18 mouse cellular contexts compared by ENCODE assay signal in the genomic region with DNA sequence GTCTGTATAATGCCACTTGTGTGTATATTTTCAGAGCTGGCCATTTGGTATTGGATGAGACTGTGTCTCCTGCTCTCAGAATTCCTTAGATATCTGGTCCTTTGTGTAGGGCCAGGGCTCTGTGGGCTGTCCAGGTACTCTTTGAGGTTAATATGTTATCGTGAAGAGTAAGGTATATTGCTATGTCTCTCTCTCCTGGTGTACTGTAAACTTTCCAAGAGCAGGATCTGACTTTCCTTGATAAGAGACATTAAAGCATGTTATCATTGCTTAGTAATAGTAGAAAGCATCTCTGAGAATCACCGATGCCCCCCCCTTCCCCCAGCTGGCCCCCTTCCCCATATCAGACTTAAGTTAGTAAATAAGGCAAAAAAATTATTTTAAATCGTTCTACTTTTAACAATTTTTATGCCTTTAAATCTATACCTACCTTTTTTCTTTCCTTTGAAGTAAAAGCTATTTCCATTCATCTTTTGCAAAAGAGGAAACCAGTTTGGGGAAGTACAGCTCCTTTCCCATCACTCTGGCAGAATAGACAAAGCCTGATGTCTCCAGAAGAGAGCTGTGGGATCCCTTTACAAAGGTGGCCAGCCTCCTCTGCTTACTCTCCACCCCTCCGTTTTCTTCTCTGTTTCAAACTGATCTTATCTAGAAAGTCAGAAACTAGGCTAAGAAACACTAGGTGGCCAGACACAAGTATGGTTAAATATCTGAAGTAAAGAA. TPM values are rescaled to one million over a fixed set of nuclear protein-coding genes. Genes with fewer than 3 reads are reported as not detected.
DNase-seq lines count a peak whose midpoint lies in the region; ATAC-seq and TF ChIP-seq lines count a peak whose summit lies in the region.
"Had no signal": no experiment of that assay in that cellular context is flagged by ENCODE, and none has a peak within 500 bp of the region (broad histone marks: within the 10 kb centered on the region; RNA-seq: fewer than 3 reads in every experiment).

No protein-coding gene starts in this region.

- no peak for TF ChIP-seq EP300 in liver, embryonic 14.5 days (IDR thresholded peaks at IDR 0.05; ENCODE audit: low read depth)

- no peak overlapping the region for H3K9ac ChIP-seq in heart, embryonic 13.5 days
- no peak overlapping the region for H3K9ac ChIP-seq in liver, embryonic 11.5 days (ENCODE audit: low read depth, low read length)
- peak overlapping the region; percentile 88 for H3K9ac ChIP-seq in liver, embryonic 14.5 days (replicated peaks)
- H3K9ac ChIP-seq: embryonic facial prominence, embryonic 15.5 days had no signal

- peak overlapping the region; percentile 71 for H3K4me2 ChIP-seq in heart, embryonic 13.5 days
- peak overlapping the region; percentile 73 for H3K4me2 ChIP-seq in liver, embryonic 11.5 days
- H3K4me2 ChIP-seq in liver, embryonic 14.5 days (ENCODE audit: low read depth), result peak overlapping the region; percentile 88

- WGBS in heart, embryonic 13.5 days, result 71% methylated on average over 4 of the region's 4 CpGs
- 56% methylated on average over 4 of the region's 4 CpGs for WGBS in liver, embryonic 11.5 days
- WGBS in liver, embryonic 14.5 days (ENCODE audit: insufficient replicate concordance), result 31% methylated on average over 4 of the region's 4 CpGs

- no peaks in the 10 kb centered on the region for H3K27me3 ChIP-seq in heart, embryonic 13.5 days (replicated peaks)
- no peaks in the 10 kb centered on the region for H3K27me3 ChIP-seq in liver, embryonic 11.5 days (replicated peaks; ENCODE audit: control insufficient read depth, insufficient read depth, low read length)
- no peaks in the 10 kb centered on the region for H3K27me3 ChIP-seq in G1E (ENCODE audit: insufficient read depth, low read length)
- H3K27me3 ChIP-seq in liver, embryonic 14.5 days (ENCODE audit: control insufficient read depth, insufficient read depth, low read length), result no peaks in the 10 kb centered on the region
- H3K27me3 ChIP-seq: embryonic facial prominence, embryonic 15.5 days; forebrain, embryonic 13.5 days; heart, embryonic 12.5 days had no signal

- DNase-seq in heart, adult 18-20 months, result no peak
- DNase-seq in liver, embryonic 11.5 days (ENCODE audit: low spot score), result no peak
- DNase-seq in liver (no peak), G1E (ENCODE audit: low spot score) (no peak)
- DNase-seq in liver, embryonic 14.5 days (ENCODE audit: low read depth in 3 of 3, low spot score in 3 of 3), result no peak
- no peak for DNase-seq in right cerebral cortex, postnatal 36 days (ENCODE audit: low spot score in 2 of 2)
- no peak for DNase-seq in layer of hippocampus, adult 2 months (ENCODE audit: low spot score in 2 of 2)
- DNase-seq: cerebellum, postnatal 10 days; embryo, embryonic 11 days; kidney, adult 8-10 months; kidney, postnatal 36 days; lung, adult 18-20 months; midbrain, embryonic 14.5 days; thymus, adult 18-20 months had no signal

- H3K9me3 ChIP-seq in heart, embryonic 13.5 days, result no peaks in the 10 kb centered on the region
- H3K9me3 ChIP-seq in liver, embryonic 11.5 days (ENCODE audit: control insufficient read depth, low read length), result no peaks in the 10 kb centered on the region
- no peaks in the 10 kb centered on the region for H3K9me3 ChIP-seq in G1E (replicated peaks)
- H3K9me3 ChIP-seq in liver, embryonic 14.5 days (ENCODE audit: control insufficient read depth, low read length), result no peaks in the 10 kb centered on the region
- H3K9me3 ChIP-seq: embryonic facial prominence, embryonic 15.5 days; forebrain, embryonic 13.5 days; heart, embryonic 12.5 days had no signal

- H3K27ac ChIP-seq in heart, embryonic 13.5 days (replicated peaks), result no peak overlapping the region
- no peak overlapping the region for H3K27ac ChIP-seq in liver, embryonic 11.5 days (ENCODE audit: low read depth, low read length)
- H3K27ac ChIP-seq in liver, embryonic 14.5 days, result no peak overlapping the region
- H3K27ac ChIP-seq in layer of hippocampus, adult 2 months, result no peak overlapping the region
- H3K27ac ChIP-seq: embryonic facial prominence, embryonic 15.5 days; forebrain, embryonic 13.5 days had no signal

- no peak for TF ChIP-seq CTCF in G1E (IDR thresholded peaks at IDR 0.05; ENCODE audit: low read depth, low read length)
- TF ChIP-seq CTCF in liver, embryonic 14.5 days (IDR thresholded peaks at IDR 0.05; ENCODE audit: low read depth), result no peak
- TF ChIP-seq CTCF in layer of hippocampus, adult 2 months (conservative IDR thresholded peaks at IDR 0.05), result no peak

- peaks cover 13% of the 10 kb centered on the region for H3K36me3 ChIP-seq in heart, embryonic 13.5 days
- H3K36me3 ChIP-seq in liver, embryonic 11.5 days (ENCODE audit: control insufficient read depth, insufficient read depth, low read length), result peaks cover 5% of the 10 kb centered on the region
- H3K36me3 ChIP-seq in G1E (replicated peaks), result peaks cover 46% of the 10 kb centered on the region
- peaks cover 11% of the 10 kb centered on the region; the same call in 1 of the 2 replicates for H3K36me3 ChIP-seq in liver, embryonic 14.5 days (replicated peaks; ENCODE audit: control insufficient read depth, insufficient read depth, low read depth)

- no peak overlapping the region for H3K4me3 ChIP-seq in heart, embryonic 13.5 days
- H3K4me3 ChIP-seq in liver, embryonic 11.5 days (ENCODE audit: low read depth, low read length), result peak overlapping the region; percentile 12; the same call in 1 of the 2 replicates
- H3K4me3 ChIP-seq in G1E (ENCODE audit: low read depth, low read length), result peak overlapping the region; percentile 12; the same call in 1 of the 2 replicates
- H3K4me3 ChIP-seq in liver, embryonic 14.5 days (ENCODE audit: insufficient read depth in 1 of 2, low read depth in 2 of 2, low read length in 2 of 2), result peak overlapping the region; percentile 13 to 74; a peak in 3 of 4 replicates
- H3K4me3 ChIP-seq in layer of hippocampus, adult 2 months, result no peak overlapping the region

- ATAC-seq in heart, embryonic 13.5 days (ENCODE audit: extremely low read depth, insufficient number of reproducible peaks, low FRiP score, low TSS enrichment), result no peak
- ATAC-seq in liver, embryonic 11.5 days (replicated peaks; ENCODE audit: low FRiP score), result no peak; the same call in 1 of the 2 replicates
- ATAC-seq in G1E (ENCODE audit: extremely low read depth, insufficient number of reproducible peaks, low FRiP score, poor library complexity, severe bottlenecking), result no peak
- no peak; the same call in 1 of the 2 replicates for ATAC-seq in liver, embryonic 14.5 days (ENCODE audit: insufficient read depth)
- ATAC-seq: forebrain, embryonic 13.5 days had no signal

- H3K4me1 ChIP-seq in heart, embryonic 13.5 days, result peaks cover 22% of the 10 kb centered on the region
- peaks cover 16% of the 10 kb centered on the region for H3K4me1 ChIP-seq in liver, embryonic 11.5 days (replicated peaks; ENCODE audit: control insufficient read depth, insufficient read depth, low read length)
- H3K4me1 ChIP-seq in G1E (ENCODE audit: insufficient read depth, low read depth, low read length), result peaks cover 39% of the 10 kb centered on the region
- peaks cover 14 to 17% of the 10 kb centered on the region in 2 experiments for H3K4me1 ChIP-seq in liver, embryonic 14.5 days (replicated peaks; ENCODE audit: control insufficient read depth in 2 of 2, insufficient read depth in 2 of 2, low read length in 1 of 2)

RNA-seq across cellular contexts. Expression of a gene that starts 2.2 kb away (rescaled TPM):
- 26.5 and 27.3 TPM in 2 replicates for polyA plus RNA-seq in heart, embryonic 13.5 days (2015; fragmentation: Nextera tagmentation; extraction: Ambion mirVana)
- 10 to 100 TPM; 12.3 to 13.1 TPM for total RNA-seq in heart, adult 18-20 months (2021)
- polyA plus RNA-seq in liver, embryonic 11.5 days (2014; fragmentation: Nextera tagmentation; extraction: Ambion mirVana), result 47.6 and 53.8 TPM in 2 replicates
- total RNA-seq in G1E (2014; fragmentation: Nextera tagmentation) (122 and 128 TPM in 2 replicates), G1E (2017) (83.4 and 92.9 TPM in 2 replicates)
- 23.1 and 28.0 TPM in 2 replicates for polyA plus RNA-seq in G1E (2012)
- polyA plus RNA-seq in liver, embryonic 14.5 days (2012; rRNA removed), result 7.4 and 11.5 TPM in 2 replicates
- 27.4 and 31.2 TPM in 2 replicates for polyA plus RNA-seq in liver, embryonic 14.5 days (2014; fragmentation: Nextera tagmentation; extraction: Ambion mirVana)
- total RNA-seq in layer of hippocampus, adult 2 months (2021), result 10 to 100 TPM; 36.5 to 38.9 TPM

Comparison
In these comparisons a context has a peak if more than half of its experiments do, and no peak if none do; other contexts are left out.
1. H3K4me3 ChIP-seq: peak in liver, embryonic 11.5 days (single experiment), G1E (single experiment) and liver, embryonic 14.5 days (2 of 2); none in heart, embryonic 13.5 days (single experiment) and layer of hippocampus, adult 2 months (single experiment).
2. Peak in every context shown above with its lines, with median percentiles within 50 percentile points of each other: H3K4me2 ChIP-seq.